Mouse (Mus musculus) brain, embryonic 14.5 days (tissue): Measurements from ENCODE around the gene Zbtb43. TPM values are rescaled to one million over a fixed set of nuclear protein-coding genes. Genes with fewer than 3 reads are reported as not detected.

ENCODE experiments used
- DNase-seq: peaks from one replicate; pipeline ENCODE4 v3.0.0-alpha.2; 2011; ENCODE audit warnings: low read depth
- CTCF ChIP-seq: fragments of 200-500 bp; IDR thresholded peaks from 2 replicates; pipeline ENCODE4 v1.5.1; 2012; ENCODE audit warnings: inconsistent platforms, mild to moderate bottlenecking, moderate library complexity, borderline replicate concordance; ENCODE audit not compliant: insufficient read depth, insufficient read length; ENCODE audit errors: extremely low read depth
- POLR2A ChIP-seq: fragments of 200-500 bp; IDR thresholded peaks from 2 replicates; pipeline ENCODE4 v1.6.1; 2012; ENCODE audit warnings: mild to moderate bottlenecking, inconsistent platforms, borderline replicate concordance; ENCODE audit not compliant: poor library complexity, insufficient read depth, insufficient read length, severe bottlenecking; ENCODE audit errors: extremely low read depth
- polyA plus RNA-seq: library from polyadenylated mRNA; depleted of rRNA; stranded (reverse); fragments of >200 nt; gene quantifications from 2 replicates; pipeline ENCODE4 v1.2.3, GENCODE M21; 2012; rRNA removed

Zbtb43 gene
- polyA plus RNA-seq = 21.5 and 22.6 TPM in 2 replicates

DNA sequence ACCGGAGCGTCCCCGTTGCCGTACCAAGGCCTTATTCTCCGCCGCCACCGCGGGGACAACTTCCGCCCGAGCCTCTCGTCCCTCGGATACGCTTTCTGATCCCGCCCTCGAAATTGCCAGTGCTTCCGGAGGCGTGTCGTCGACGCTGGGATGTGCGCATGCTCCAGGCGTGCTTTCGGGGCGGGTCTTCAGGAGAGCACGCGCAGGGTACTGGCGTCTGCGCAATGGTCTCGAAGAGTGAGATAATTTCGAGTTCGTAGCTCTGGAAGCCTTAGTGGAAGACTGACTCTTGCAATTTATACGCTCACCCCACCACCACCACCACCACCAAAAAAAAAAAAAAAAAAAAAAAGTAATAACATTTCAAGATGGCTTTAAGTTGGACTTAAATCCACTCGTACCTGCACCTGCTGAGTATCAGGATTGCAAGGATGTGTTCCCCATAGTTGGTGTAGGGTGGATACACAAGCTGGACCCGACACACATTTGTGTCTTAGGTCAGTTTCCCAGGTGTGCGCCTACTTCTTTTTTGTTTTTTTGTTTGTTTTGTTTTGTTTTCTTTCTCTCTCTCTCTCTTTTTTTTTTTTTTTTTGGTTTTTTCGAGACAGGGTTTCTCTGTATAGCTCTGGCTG lies at the start of gene Zbtb43:
Gene Zbtb43, minus strand, starts transcription at position 94 of the 632 bp plus-strand sequence.
- DNase-seq = peak; percentile 99
- TF ChIP-seq CTCF (no peak), POLR2A (peak; percentile 74; the same call in 1 of the 2 replicates)

GRCm38 (mm10) chr2:33515856-33516255 lies 47.5 kb upstream of the Zbtb43 start:
- TF ChIP-seq POLR2A (no peak), CTCF (no peak)
- peak; percentile 24 for DNase-seq

DNA sequence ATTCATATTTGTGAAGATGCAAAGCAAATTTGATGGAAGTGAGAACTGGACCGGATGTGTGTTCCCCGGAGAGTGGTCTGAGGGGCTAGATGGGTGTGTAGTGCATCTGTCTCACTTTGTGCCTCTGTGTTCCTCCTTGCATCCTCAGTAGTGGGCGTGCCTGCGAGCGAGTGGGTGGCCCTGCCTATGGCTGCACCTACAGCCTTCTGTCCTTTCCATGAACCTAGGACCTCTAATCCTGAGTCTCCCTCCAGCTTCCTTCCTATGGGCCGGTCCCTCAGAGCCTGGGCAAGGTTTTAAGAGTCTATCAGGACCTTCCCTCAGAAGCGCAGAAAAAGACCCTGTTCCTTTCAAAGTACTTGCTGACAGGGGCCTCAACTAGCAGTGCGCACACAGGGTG lies 47.1 kb upstream of the Zbtb43 start:
- DNase-seq = no peak
- no peak for TF ChIP-seq CTCF
- no peak for TF ChIP-seq POLR2A

- TF ChIP-seq POLR2A (no peak), CTCF (no peak)
- no peak for DNase-seq
Observed at GRCm38 (mm10) chr2:33510791-33511190, 42.4 kb upstream of the Zbtb43 start.

DNA sequence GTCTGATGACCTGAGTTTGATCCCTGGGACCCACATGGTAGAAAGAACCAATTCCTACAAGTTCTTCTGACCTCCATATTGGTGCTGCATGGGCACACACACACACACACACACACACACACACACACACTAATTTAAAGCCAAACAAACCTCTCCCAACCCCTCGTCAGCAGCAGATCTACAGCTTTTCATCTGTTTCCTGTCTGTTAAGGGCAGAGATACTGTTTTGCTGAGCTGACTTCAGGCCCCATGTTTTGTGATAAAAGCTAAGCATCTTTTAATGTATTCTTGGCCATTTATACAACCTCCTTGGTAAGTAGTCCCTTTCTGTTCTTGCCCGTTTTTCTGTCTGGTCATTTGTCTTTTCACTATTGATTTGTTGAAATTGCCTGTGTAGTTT lies 34.2 kb upstream of the Zbtb43 start:
- TF ChIP-seq POLR2A (no peak), CTCF (no peak)
- DNase-seq = no peak

GRCm38 (mm10) chr2:33498280-33498679 lies 29.9 kb upstream of the Zbtb43 start:
- TF ChIP-seq POLR2A (no peak), CTCF (no peak)
- DNase-seq = no peak

DNA sequence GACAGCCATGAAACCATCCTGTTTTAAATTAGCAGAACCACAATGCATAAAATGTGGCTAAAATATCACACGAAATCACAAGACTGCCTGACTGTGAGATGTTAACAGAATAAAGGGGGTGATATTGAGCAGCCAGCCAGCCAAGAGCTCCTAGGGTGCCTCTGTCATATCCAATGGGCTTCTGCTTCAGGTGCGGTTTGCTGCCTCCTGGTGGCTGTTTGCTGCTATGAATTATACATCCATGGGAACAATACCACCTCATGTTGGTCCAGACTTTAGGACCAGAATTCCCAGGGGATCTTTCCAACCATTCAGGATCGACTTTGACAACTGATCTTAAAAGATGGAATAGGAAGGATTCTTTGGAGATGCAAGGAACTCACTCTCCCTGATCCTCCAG lies 27.3 kb upstream of the Zbtb43 start:
- peak; percentile 31; the same call in 1 of the 2 replicates for TF ChIP-seq CTCF
- TF ChIP-seq POLR2A = no peak
- no peak for DNase-seq

- DNase-seq = no peak
- TF ChIP-seq CTCF (no peak), POLR2A (no peak)
Observed at GRCm38 (mm10) chr2:33492041-33492440, 23.7 kb upstream of the Zbtb43 start.

- TF ChIP-seq CTCF (peak; percentile 48; the same call in 1 of the 2 replicates), POLR2A (no peak)
- DNase-seq = peak; percentile 45
Observed at GRCm38 (mm10) chr2:33489565-33489964, 21.2 kb upstream of the Zbtb43 start.

DNA sequence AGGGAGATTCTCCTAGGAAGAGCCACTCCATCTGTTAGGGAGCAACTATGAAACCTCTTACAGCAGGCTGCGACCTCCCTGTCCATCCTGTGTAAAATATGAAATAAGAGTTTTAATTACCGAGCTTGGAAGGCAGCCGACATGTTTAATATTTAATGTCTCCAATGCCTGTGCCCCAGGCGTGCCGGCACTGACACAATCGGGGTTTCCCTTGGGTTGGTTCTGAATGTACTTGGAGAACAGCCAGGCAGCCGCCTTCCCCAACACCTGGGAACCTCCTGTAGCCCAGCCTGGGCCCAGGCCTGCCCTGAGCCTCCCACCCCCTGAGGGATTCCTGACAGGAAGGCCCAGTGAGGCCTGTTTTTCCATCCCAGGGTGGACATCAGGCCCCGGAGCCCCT lies 19.0 kb upstream of the Zbtb43 start:
- no peak for DNase-seq
- TF ChIP-seq POLR2A (no peak), CTCF (no peak)

- DNase-seq = peak; percentile 83
- peak; percentile 99 for TF ChIP-seq CTCF
- no peak for TF ChIP-seq POLR2A
Observed at GRCm38 (mm10) chr2:33486866-33487265, 18.5 kb upstream of the Zbtb43 start.
